Mouse (Mus musculus) adrenal gland, postnatal 25 days (tissue): ENCODE results near the gene Ptpn1. TPM values are rescaled to one million over a fixed set of nuclear protein-coding genes. Genes with fewer than 3 reads are reported as not detected.

Experiments used
- DNase-seq: peaks from one replicate; pipeline ENCODE4 v3.0.0; 2021; ENCODE audit warnings: mixed read lengths
- long read RNA-seq: library from polyadenylated mRNA; stranded (forward); transcript quantifications from one replicate; pipeline ENCODE4 v2.0.0, GENCODE M21; 2021
- total RNA-seq: library from RNA; stranded (reverse); gene quantifications from 2 replicates; pipeline ENCODE4 v1.2.3, GENCODE M21; 2021

The Ptpn1 gene
- 37.0 and 53.1 TPM in 2 replicates for total RNA-seq
- long read RNA-seq, full-length matches to known transcripts = 53 of 72 reads
- long read RNA-seq, partial matches to known transcripts = 3 of 72 reads
- long read RNA-seq, other reads (novel, unspliced or antisense) = 16 of 72 reads

DNA sequence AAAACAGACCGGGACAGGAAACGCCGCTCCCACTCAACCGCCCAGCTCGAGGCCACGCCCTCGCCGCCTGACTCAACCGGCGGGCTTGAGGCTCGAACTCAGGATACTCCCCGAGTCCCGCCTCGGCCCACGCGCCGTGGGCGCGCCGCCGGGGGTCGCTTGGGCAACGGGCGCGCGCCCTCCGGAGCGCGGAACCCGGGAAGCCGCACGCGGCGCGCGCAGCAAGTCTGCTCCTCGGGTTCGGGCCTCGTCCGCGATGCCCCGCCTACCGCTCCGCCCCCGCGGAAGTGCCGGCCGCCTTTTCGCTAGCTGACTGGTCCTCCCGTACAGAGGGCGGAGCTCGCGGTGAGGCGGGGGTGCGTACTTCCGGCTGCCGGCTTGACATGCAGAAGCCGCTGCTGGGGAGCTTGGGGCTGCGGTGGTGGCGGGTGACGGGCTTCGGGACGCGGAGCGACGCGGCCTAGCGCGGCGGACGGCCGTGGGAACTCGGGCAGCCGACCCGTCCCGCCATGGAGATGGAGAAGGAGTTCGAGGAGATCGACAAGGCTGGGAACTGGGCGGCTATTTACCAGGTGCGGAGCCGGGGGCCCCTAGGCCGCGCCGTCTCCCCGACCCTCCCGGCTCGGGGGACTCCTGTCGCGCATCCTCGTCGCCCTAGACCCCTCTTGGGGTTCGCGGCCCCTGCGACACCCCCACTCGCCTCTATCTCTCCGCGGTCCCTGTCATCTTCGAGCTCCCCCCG, at the start of gene Ptpn1:
Gene Ptpn1 (plus strand): TSS at position 73 of the 742 bp plus-strand sequence.
- DNase-seq = peak; percentile 98

DNA sequence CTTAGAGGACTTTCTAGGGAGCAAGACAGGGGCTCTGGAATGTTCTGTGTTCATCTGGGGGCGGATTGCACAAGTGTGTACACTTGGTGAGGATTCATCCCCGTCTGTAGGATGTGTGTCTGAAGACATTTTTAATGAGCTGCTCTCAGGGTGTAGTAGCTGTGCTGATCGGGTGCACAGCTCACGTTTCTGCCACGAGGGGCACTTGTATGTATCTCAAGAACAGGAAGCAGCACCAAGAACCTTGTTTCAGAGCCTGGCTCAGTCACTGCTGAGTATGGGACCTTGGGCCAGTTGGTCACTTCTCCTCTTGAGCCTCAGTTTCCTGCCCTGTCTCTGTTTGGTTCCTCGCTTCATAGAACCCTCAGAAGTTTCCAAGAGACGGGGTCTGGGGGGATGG, 45.4 kb upstream of the Ptpn1 start:
- no peak for DNase-seq

- peak; percentile 71 for DNase-seq
Measured at GRCm38 (mm10) chr2:167887516-167888347, 44.1 kb upstream of the Ptpn1 start.

DNA sequence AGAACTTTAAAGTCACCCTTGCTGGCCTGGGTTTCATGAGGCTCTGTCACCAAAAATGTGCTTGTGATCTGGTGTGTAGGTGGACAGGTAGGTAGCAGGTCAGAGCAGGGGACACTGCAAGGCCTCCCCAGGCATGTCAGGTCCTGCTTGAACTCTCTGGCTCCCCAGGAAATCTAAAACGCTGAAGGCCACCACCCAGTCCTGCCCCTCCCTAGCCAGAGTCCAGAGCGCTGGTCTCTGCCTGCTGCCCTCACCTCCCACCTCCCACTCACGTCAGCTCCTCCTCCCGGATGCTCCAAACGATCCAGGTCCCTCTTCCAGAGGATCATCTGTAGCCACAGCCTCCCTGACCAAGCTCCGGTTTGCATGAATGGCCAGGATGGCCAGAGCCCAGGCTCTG, 43.0 kb upstream of the Ptpn1 start:
- no peak for DNase-seq

DNA sequence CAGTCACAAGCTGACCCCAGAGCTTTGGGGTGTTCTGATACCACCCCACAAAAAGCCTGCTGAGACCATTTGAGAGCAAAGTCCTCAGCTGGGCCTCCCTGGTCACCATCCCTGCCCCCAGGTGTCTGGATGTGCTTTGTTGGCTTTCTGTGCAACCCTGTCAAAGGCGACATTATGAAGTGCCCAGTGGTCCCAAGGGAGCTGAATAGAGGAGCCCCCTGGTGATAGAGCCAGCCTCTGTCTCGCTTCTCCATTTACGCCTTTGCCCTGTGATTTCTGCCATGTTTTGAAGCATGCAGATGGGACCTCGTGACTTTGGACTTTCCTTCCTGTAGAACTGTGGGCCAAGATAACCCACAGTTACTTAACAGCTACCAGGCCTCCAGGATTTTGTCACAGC, 42.0 kb upstream of the Ptpn1 start:
- no peak for DNase-seq

DNA sequence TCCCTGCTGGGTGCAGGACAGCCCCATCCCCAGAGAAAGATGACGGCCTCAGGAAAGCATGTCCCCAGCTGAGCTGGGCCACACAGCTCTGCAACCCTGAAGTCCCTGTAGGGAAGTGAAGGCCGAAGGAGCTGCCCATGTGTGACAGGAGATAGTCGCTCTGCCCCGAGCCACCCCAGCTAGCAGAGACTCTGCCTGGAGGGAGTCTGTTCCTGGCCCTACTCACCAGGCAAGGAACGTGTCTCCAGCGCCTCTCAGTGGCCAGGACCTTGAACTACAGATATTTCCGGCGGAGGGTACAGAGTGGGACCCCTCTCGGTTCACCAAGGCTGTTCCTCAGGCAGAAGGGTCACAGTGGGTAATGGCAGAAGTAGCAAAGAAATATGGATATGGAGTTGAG, 39.9 kb upstream of the Ptpn1 start:
- peak; percentile 77 for DNase-seq

DNA sequence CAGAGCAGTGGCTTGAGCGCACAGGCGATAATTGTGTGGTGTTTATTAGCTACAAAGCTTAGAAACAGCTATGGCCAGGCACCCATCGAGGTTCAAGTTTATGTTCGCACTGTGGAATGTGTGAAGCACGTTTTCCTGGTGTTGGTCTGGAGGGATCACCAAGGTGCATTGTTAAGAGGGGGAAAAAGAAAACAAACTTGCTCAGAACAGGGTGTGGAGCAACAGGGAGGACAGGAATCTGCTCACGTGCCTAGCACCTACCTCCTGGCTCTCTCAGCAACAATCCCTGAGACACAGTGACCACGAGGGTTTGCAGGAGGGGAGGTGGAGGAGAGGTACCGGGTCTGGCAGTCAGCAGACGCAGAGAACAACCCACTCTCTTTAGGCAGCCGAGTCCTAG, 38.2 kb upstream of the Ptpn1 start:
- no peak for DNase-seq

DNA sequence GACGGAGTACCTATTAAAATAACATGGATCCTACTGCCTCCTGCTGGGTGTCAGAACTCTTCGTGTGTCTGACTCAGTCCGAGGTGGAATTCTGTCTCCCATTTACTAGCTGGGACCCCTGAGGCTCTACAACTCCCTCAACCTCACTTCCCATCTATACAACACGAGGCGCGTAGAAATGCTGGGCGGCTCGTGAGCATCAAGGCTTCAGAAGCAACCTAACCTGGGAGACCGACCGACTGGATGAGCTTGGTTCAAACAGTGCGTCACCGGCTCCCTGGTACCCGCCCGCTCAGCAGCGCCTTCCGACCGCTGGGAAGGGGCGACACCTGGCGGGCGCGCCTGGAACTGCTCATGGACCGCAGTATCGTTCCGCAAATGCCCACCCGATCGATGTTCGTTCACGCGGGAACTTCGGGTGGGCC, 36.9 kb upstream of the Ptpn1 start:
- peak; percentile 87 for DNase-seq

GRCm38 (mm10) chr2:167897896-167898295, 34.0 kb upstream of the Ptpn1 start:
- no peak for DNase-seq

- DNase-seq = no peak
Measured at GRCm38 (mm10) chr2:167899989-167900421, 31.9 kb upstream of the Ptpn1 start.

GRCm38 (mm10) chr2:167902116-167902703, 29.6 kb upstream of the Ptpn1 start:
- no peak for DNase-seq

DNA sequence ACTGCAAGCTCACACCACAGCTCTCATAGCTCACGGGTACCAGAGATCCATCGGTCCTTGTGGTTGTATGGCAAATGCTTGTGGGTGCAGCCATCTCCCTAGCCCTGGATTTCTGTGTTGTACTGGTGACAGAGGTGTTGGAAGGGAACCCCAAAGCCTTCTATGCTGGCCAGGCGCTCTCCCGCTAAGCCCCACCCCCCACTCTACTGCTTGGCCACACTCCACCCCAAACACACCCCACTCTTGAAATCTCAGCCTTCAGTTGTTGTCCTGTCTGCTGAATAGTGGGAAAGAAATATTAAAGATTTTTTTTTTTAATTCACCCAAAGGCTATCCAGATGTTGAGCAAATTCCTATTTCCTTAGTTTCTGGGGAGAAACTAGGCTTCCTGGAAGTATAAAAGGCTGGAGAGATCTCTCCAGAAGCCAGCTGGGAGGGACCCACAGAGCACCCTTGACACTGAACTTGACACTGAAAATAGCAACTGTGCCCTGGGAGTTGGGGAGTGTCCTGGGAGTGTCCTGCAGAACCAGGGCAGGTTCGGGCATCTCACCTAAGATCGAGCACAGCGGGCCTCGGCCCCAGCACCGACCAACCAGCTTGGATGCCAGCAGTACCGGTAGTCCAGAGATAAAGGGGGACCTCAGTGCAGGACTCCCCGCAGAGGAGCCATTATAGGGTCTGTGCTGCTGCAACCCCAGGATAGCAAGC, 28.5 kb upstream of the Ptpn1 start:
- DNase-seq = no peak

DNA sequence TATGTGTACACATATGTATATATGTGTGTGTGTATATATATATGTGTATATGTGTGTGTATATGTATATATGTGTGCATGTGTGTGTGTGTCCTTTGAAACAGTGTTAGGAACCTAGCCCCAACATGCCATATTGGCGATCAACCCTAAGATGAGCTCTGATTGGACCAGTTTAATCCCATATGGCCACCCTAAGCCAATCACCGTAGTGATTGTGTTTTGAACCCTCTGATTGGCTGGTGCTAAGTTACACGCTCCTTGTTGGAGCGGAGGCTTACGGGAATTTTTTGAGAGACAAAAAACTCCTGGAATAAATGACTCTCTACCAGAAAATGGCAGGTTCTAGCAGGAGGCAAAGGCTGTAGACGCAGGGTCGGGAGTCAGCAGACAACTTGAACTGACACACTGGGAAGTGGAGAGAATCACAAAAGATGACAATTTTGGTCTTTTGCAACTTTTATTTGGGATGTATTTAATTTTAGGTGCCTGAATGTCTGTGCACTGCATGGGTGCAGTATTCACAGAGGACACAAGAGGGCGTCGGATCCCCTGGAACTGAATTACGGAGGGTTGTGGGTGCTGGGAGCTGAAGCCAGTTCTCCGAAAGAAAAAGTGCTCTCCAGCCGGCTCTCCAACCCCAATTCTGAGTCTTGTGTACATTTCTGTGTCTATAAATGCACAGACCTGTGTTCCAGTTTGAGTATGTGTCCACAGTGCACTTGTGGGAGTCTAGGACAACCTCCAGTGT, 27.1 kb upstream of the Ptpn1 start:
- no peak for DNase-seq

GRCm38 (mm10) chr2:167905561-167905960, 26.3 kb upstream of the Ptpn1 start:
- no peak for DNase-seq

- no peak for DNase-seq
Measured at GRCm38 (mm10) chr2:167906729-167907128, 25.1 kb upstream of the Ptpn1 start.

GRCm38 (mm10) chr2:167909531-167910177, 22.2 kb upstream of the Ptpn1 start:
- DNase-seq = no peak

DNA sequence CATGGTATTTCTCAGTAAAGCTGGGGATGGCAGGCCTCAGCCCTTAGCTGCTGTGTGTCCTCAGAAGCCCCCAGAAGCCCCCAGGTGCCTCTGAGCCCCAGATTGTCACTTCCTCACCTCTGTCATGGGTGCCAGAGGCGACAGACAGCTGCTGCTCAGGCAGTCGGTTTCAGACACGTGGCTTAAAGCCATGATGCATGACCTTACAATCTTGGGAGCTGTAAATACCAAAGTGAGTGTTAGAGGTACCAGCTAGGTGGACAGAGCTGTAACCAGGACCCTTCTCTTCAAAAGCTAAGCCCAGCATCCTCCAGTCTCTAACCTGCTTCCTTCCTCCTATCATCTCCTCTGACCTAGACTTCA, 21.7 kb upstream of the Ptpn1 start:
- DNase-seq = no peak

- no peak for DNase-seq
Measured at GRCm38 (mm10) chr2:167911511-167911910, 20.3 kb upstream of the Ptpn1 start.

GRCm38 (mm10) chr2:167919081-167919480, 12.8 kb upstream of the Ptpn1 start:
- DNase-seq = peak; percentile 32

GRCm38 (mm10) chr2:167920041-167920440, 11.8 kb upstream of the Ptpn1 start:
- DNase-seq = no peak

GRCm38 (mm10) chr2:167920960-167921495, 10.8 kb upstream of the Ptpn1 start:
- DNase-seq = peak; percentile 36
